Mouse (Mus musculus): ENCODE measurements around the gene Anks1b. TPM values are rescaled to one million over a fixed set of nuclear protein-coding genes. Genes with fewer than 3 reads are reported as not detected.

The Anks1b gene
- total and polyA plus RNA-seq, 3 experiments, result not detected

DNA sequence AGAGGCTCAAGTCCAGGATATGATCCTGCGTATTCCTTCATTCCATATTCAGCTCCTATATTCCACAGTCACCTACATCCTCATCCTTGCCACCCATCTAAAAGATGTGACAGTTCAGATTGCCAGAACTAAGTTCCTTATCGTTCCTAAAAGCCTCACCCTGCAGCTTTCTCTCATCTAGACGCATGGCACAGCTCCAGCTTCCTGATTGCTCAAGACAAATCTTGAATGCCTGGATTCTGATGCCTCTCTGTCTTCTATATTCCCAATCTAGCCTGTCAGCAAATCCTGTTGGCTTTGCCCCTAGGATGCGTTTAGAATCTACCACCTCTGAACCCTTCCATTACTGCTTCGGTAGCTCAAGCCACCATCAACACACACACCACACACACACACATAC is 886.6 kb downstream of the Anks1b start:
- Histone ChIP-seq H3K36me3 (ENCODE audit: control insufficient read depth in 1 of 2, insufficient read depth in 2 of 2, low read length in 2 of 2) (no peaks in the 10 kb centered on the region), H3K4me1 (ENCODE audit: control insufficient read depth in 1 of 2, insufficient read depth in 2 of 2, low read length in 2 of 2) (no peaks in the 10 kb centered on the region), H3K27me3 (ENCODE audit: control insufficient read depth in 1 of 2, insufficient read depth in 2 of 2, low read length in 2 of 2) (peaks cover 0 to 1% of the 10 kb centered on the region in 2 experiments; a peak in 3 of 4 replicates), H3K79me2 (ENCODE audit: control insufficient read depth, insufficient read depth, low read length, poor library complexity) (no peaks in the 10 kb centered on the region), H3K4me3 (ENCODE audit: control insufficient read depth in 1 of 2, insufficient read depth in 1 of 2, low read depth in 2 of 2, low read length in 2 of 2) (no peak overlapping the region), H3K9ac (ENCODE audit: control insufficient read depth, low read depth, low read length, poor library complexity, severe bottlenecking) (no peak overlapping the region), H3K27ac (ENCODE audit: control insufficient read depth, low read depth, low read length) (no peak overlapping the region), H3K9me3 (replicated peaks; ENCODE audit: insufficient read depth, low read length) (no peaks in the 10 kb centered on the region)
- TF ChIP-seq UBTF (IDR thresholded peaks at IDR 0.05; ENCODE audit: borderline replicate concordance, insufficient read depth, low read depth, low read length) (no peak), ZNF384 (IDR thresholded peaks at IDR 0.05; ENCODE audit: low read depth, low read length) (no peak), ETS1 (IDR thresholded peaks at IDR 0.05; ENCODE audit: low read depth, low read length) (no peak), TCF12 (IDR thresholded peaks at IDR 0.05; ENCODE audit: low read depth, low read length) (no peak), RAD21 (IDR thresholded peaks at IDR 0.05; ENCODE audit: low read depth, low read length) (no peak), POLR2AphosphoS2 (IDR thresholded peaks at IDR 0.05; ENCODE audit: low read length) (no peak)
- no peak for DNase-seq (ENCODE audit: low read depth, low spot score)

DNA sequence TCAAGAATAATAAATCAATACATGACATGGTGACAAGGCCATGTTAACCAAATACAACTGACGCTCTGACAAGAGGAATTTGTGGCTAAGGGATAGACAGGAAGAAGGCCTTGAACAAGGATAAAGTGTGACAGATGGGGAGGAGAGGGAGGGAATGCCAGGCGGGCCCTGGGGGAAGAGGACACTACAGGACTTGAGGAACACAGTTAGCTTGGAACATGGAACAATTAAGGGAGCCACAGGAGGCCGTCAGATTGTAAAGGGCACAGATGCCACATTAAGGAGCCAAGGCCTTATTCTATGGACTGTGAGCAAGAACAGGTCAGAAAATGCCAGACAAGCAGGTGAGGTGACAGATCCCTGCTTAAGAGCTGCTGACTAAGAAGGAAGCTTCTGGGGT is 893.0 kb downstream of the Anks1b start:
- no peaks in the 10 kb centered on the region for H3K4me1 ChIP-seq (ENCODE audit: control insufficient read depth in 1 of 2, insufficient read depth in 2 of 2, low read length in 2 of 2)
- H3K36me3 ChIP-seq (ENCODE audit: control insufficient read depth in 1 of 2, insufficient read depth in 2 of 2, low read length in 2 of 2), result no peaks in the 10 kb centered on the region
- no peak overlapping the region for H3K4me3 ChIP-seq (ENCODE audit: control insufficient read depth in 1 of 2, insufficient read depth in 1 of 2, low read depth in 2 of 2, low read length in 2 of 2)
- DNase-seq (ENCODE audit: low read depth, low spot score), result no peak
- H3K9ac ChIP-seq (ENCODE audit: control insufficient read depth, low read depth, low read length, poor library complexity, severe bottlenecking), result no peak overlapping the region
- no peak overlapping the region for H3K27ac ChIP-seq (ENCODE audit: control insufficient read depth, low read depth, low read length)
- no peaks in the 10 kb centered on the region; a peak in 3 of 4 replicates for H3K27me3 ChIP-seq (ENCODE audit: control insufficient read depth in 1 of 2, insufficient read depth in 2 of 2, low read length in 2 of 2)
- H3K9me3 ChIP-seq (replicated peaks; ENCODE audit: insufficient read depth, low read length), result no peaks in the 10 kb centered on the region
- H3K79me2 ChIP-seq (ENCODE audit: control insufficient read depth, insufficient read depth, low read length, poor library complexity), result no peaks in the 10 kb centered on the region
- no peak for TF ChIP-seq CHD2 (IDR thresholded peaks at IDR 0.05; ENCODE audit: low read length)
- no peak for TF ChIP-seq NELFE (IDR thresholded peaks at IDR 0.05; ENCODE audit: low read depth, low read length)
- no peak for TF ChIP-seq E2F4 (IDR thresholded peaks at IDR 0.05; ENCODE audit: borderline replicate concordance, low read depth, low read length)
- TF ChIP-seq MYB (IDR thresholded peaks at IDR 0.05; ENCODE audit: low read depth, low read length), result no peak
- TF ChIP-seq TAL1 (IDR thresholded peaks at IDR 0.05; ENCODE audit: low read length), result no peak
- TF ChIP-seq CTCF (IDR thresholded peaks at IDR 0.05 in 2 of 3, conservative IDR thresholded peaks at IDR 0.05 in 1 of 3; ENCODE audit: control insufficient read depth in 1 of 3, insufficient read depth in 1 of 3, low read depth in 2 of 3, low read length in 3 of 3, poor library complexity in 1 of 3, severe bottlenecking in 1 of 3), result no peak
- no peak for TF ChIP-seq ZKSCAN1 (IDR thresholded peaks at IDR 0.05; ENCODE audit: low read depth, low read length)
- TF ChIP-seq POLR2A (IDR thresholded peaks at IDR 0.05; ENCODE audit: control insufficient read depth in 1 of 2, insufficient read depth in 1 of 2, low read depth in 1 of 2, low read length in 2 of 2, poor library complexity in 1 of 2), result no peak
- TF ChIP-seq EP300 (IDR thresholded peaks at IDR 0.05; ENCODE audit: low read depth in 1 of 2, low read length in 2 of 2), result no peak
- no peak for TF ChIP-seq ETS1 (IDR thresholded peaks at IDR 0.05; ENCODE audit: low read depth, low read length)
- no peak for TF ChIP-seq MXI1 (IDR thresholded peaks at IDR 0.05; ENCODE audit: low read depth, low read length)
- no peak for TF ChIP-seq CHD1 (IDR thresholded peaks at IDR 0.05; ENCODE audit: low read depth, low read length)
- TF ChIP-seq MAFK (IDR thresholded peaks at IDR 0.05; ENCODE audit: borderline replicate concordance, low read depth, low read length), result no peak
- TF ChIP-seq GATA1 (IDR thresholded peaks at IDR 0.05; ENCODE audit: low read depth, low read length), result no peak
- no peak for TF ChIP-seq USF2 (IDR thresholded peaks at IDR 0.05; ENCODE audit: borderline replicate concordance in 1 of 2, insufficient read depth in 1 of 2, low read depth in 1 of 2, low read length in 2 of 2)
- TF ChIP-seq GABPA (IDR thresholded peaks at IDR 0.05; ENCODE audit: low read depth, low read length), result no peak
- no peak for TF ChIP-seq MEF2A (IDR thresholded peaks at IDR 0.05; ENCODE audit: extremely low read depth, insufficient replicate concordance, low read depth, low read length, poor library complexity, severe bottlenecking)
- no peak for TF ChIP-seq ELF1 (IDR thresholded peaks at IDR 0.05; ENCODE audit: low read depth, low read length)
